Mouse (Mus musculus) heart, adult 2 months (tissue): ENCODE measurements around the gene Togaram1. TPM values are rescaled to one million over a fixed set of nuclear protein-coding genes. Genes with fewer than 3 reads are reported as not detected.
A peak's percentile ranks its signal among the peaks of the same experiment; 100 is the strongest.

Source experiments
- DNase-seq, 2 experiments: peaks; one replicate each; pipeline ENCODE4 v3.0.0; 2021
- H3K27ac ChIP-seq: fragments of 200-600 bp; 2 replicates; pipeline ENCODE4 v1.8.1; 2022
- H3K27me3 ChIP-seq: fragments of 200-500 bp; 2 replicates; pipeline ENCODE4 v1.6.1; 2012; ENCODE audit warnings: mild to moderate bottlenecking, low read length, inconsistent platforms, mixed read lengths; ENCODE audit not compliant: control insufficient read depth, insufficient read depth
- H3K36me3 ChIP-seq: fragments of 200-500 bp; 2 replicates; pipeline ENCODE4 v1.6.1; 2012; ENCODE audit warnings: low read length, inconsistent platforms; ENCODE audit not compliant: control insufficient read depth, insufficient read depth
- H3K4me1 ChIP-seq: fragments of 200-500 bp; 2 replicates; pipeline ENCODE4 v1.6.1; 2011; ENCODE audit warnings: low read length; ENCODE audit not compliant: control insufficient read depth, insufficient read depth
- H3K4me3 ChIP-seq: fragments of 200-600 bp; 2 replicates; pipeline ENCODE4 v1.8.1; 2022
- H3K79me2 ChIP-seq: fragments of 200-500 bp; replicated peaks from 2 replicates; pipeline ENCODE4 v1.6.1; 2012; ENCODE audit warnings: mild to moderate bottlenecking, inconsistent platforms, low read length, moderate library complexity, mixed read lengths; ENCODE audit not compliant: control insufficient read depth, insufficient read depth
- H3K9ac ChIP-seq: fragments of 200-500 bp; 2 replicates; pipeline ENCODE4 v1.6.1; 2012; ENCODE audit warnings: low read depth, mild to moderate bottlenecking, control low read depth, inconsistent platforms, low read length, mixed read lengths
- CTCF ChIP-seq: fragments of 200-600 bp; IDR thresholded peaks from 2 replicates; pipeline ENCODE4 v1.8.1; 2022; ENCODE audit warnings: antibody characterized with exemption, mild to moderate bottlenecking, moderate library complexity
- EP300 ChIP-seq: fragments of 200-500 bp; IDR thresholded peaks from 2 replicates; pipeline ENCODE4 v1.6.1; 2011; ENCODE audit warnings: low read depth, low read length, control low read depth; ENCODE audit not compliant: insufficient read depth
- POLR2A ChIP-seq: fragments of 200-500 bp; IDR thresholded peaks from 2 replicates; pipeline ENCODE4 v1.6.1; 2011; ENCODE audit warnings: mild to moderate bottlenecking, low read depth, low read length, control low read depth; ENCODE audit not compliant: insufficient read depth
- WGBS: fragments of 180-500 bp; shearing (Covaris S2); methylation state at CpG from one replicate; pipeline ENCODE4 v1.1.7; 2018; 5-methylcytosine and 5-hydroxymethylcytosine counted together
- intact Hi-C: fragments of 180-260 bp; cut with DNase I; formaldehyde crosslinking; loops from one replicate; pipeline ENCODE4 v1.15.1; 2025
- polyA plus RNA-seq: library from polyadenylated mRNA; depleted of rRNA; stranded (reverse); fragments of >200 nt; gene quantifications from 2 replicates; pipeline ENCODE4 v1.2.3, GENCODE M21; 2012
- total RNA-seq, 2 experiments: library from RNA; stranded (reverse); gene quantifications; 2 replicates each; pipeline ENCODE4 v1.2.3; 2021

Togaram1 gene
- total and polyA plus RNA-seq, 3 experiments = 2.6 to 10.0 (median 9.7) TPM

- Histone ChIP-seq H3K9ac (peak overlapping the region; percentile 86), H3K36me3 (peaks cover 24% of the 10 kb centered on the region), H3K4me1 (peaks cover 6% of the 10 kb centered on the region), H3K27ac (peak overlapping the region; percentile 64), H3K27me3 (no peaks in the 10 kb centered on the region), H3K79me2 (peaks cover 2% of the 10 kb centered on the region; the same call in 1 of the 2 replicates), H3K4me3 (peak overlapping the region; percentile 88)
- intact Hi-C loops = loop anchor here (2.0 to 5.0 kb wide), 2 partner anchors 71 to 109 kb away; partner anchors contain the start of genes Fancm, Fkbp3 and Prpf39
- under 1% methylated on average over 44 of the region's 44 CpGs for WGBS
- DNase-seq = peak; percentile 61 to 66
- no peak for TF ChIP-seq EP300
- TF ChIP-seq POLR2A = no peak
- no peak for TF ChIP-seq CTCF
These were observed 562 bp downstream of the Togaram1 start for GRCm38 (mm10) chr12:64966101-64966631.

GRCm38 (mm10) chr12:64966652-64967435, 1.2 kb downstream of the Togaram1 start:
- 3% methylated on average over 19 of the region's 19 CpGs for WGBS
- no peak for DNase-seq
- intact Hi-C loops = loop anchor here (2.0 to 5.0 kb wide), 2 partner anchors 70 to 108 kb away; partner anchors contain the start of genes Fancm, Fkbp3 and Prpf39
- Histone ChIP-seq H3K4me1 (peaks cover 6% of the 10 kb centered on the region), H3K27me3 (no peaks in the 10 kb centered on the region), H3K4me3 (peak overlapping the region; percentile 88), H3K27ac (peak overlapping the region; percentile 64), H3K9ac (peak overlapping the region; percentile 86), H3K79me2 (peaks cover 2% of the 10 kb centered on the region; the same call in 1 of the 2 replicates), H3K36me3 (peaks cover 25% of the 10 kb centered on the region)
- TF ChIP-seq CTCF = 0 out of 2 replicates have a peak, but pooled peaks have one; percentile 7
- TF ChIP-seq POLR2A = no peak

- under 1% methylated on average over 9 of the region's 9 CpGs for WGBS
- Histone ChIP-seq H3K4me1 (peaks cover 9% of the 10 kb centered on the region), H3K79me2 (peaks cover 4% of the 10 kb centered on the region; the same call in 1 of the 2 replicates), H3K27me3 (no peaks in the 10 kb centered on the region), H3K27ac (peak overlapping the region; percentile 27; the same call in 1 of the 2 replicates), H3K36me3 (peaks cover 30% of the 10 kb centered on the region), H3K4me3 (peak overlapping the region; percentile 88), H3K9ac (peak overlapping the region; percentile 24)
- peak; percentile 16 to 27 for DNase-seq
- TF ChIP-seq POLR2A (no peak), CTCF (no peak), EP300 (no peak)
- intact Hi-C loops = loop anchor here (2.0 to 5.0 kb wide), 2 partner anchors 70 to 107 kb away; partner anchors contain the start of genes Fancm, Fkbp3 and Prpf39
These were observed 1.9 kb downstream of the Togaram1 start for GRCm38 (mm10) chr12:64967470-64967869.

GRCm38 (mm10) chr12:64968067-64968466, 2.5 kb downstream of the Togaram1 start:
- Histone ChIP-seq H3K4me1 (peaks cover 9% of the 10 kb centered on the region), H3K27ac (no peak overlapping the region; the same call in 1 of the 2 replicates), H3K79me2 (peaks cover 4% of the 10 kb centered on the region; the same call in 1 of the 2 replicates), H3K27me3 (no peaks in the 10 kb centered on the region), H3K9ac (peak overlapping the region; percentile 44; the same call in 1 of the 2 replicates), H3K4me3 (peak overlapping the region; percentile 88), H3K36me3 (peaks cover 30% of the 10 kb centered on the region)
- 1% methylated on average over 2 of the region's 2 CpGs for WGBS
- DNase-seq = no peak
- intact Hi-C loops = loop anchor here (5.0 kb wide), 1 partner anchor 69 kb away; the partner anchor contains the start of gene Prpf39
- TF ChIP-seq POLR2A (no peak), EP300 (no peak), CTCF (no peak)

- Histone ChIP-seq H3K27me3 (no peaks in the 10 kb centered on the region), H3K9ac (no peak overlapping the region), H3K27ac (no peak overlapping the region), H3K36me3 (peaks cover 22% of the 10 kb centered on the region), H3K4me3 (no peak overlapping the region), H3K4me1 (peaks cover 5% of the 10 kb centered on the region), H3K79me2 (peaks cover 6% of the 10 kb centered on the region)
- DNase-seq = no peak
- TF ChIP-seq EP300 (no peak), CTCF (no peak), POLR2A (no peak)
- intact Hi-C loops = no loop called here
These were observed 5.8 kb downstream of the Togaram1 start for GRCm38 (mm10) chr12:64971399-64971798.

GRCm38 (mm10) chr12:64972063-64972462, 6.5 kb downstream of the Togaram1 start:
- WGBS = 46% methylated on average over 6 of the region's 6 CpGs
- no peak for DNase-seq
- Histone ChIP-seq H3K27ac (no peak overlapping the region), H3K36me3 (peaks cover 26% of the 10 kb centered on the region), H3K9ac (no peak overlapping the region), H3K79me2 (peaks cover 6% of the 10 kb centered on the region), H3K27me3 (no peaks in the 10 kb centered on the region), H3K4me3 (no peak overlapping the region), H3K4me1 (peaks cover 5% of the 10 kb centered on the region)
- no peak for TF ChIP-seq EP300
- TF ChIP-seq CTCF = no peak
- TF ChIP-seq POLR2A = no peak
- intact Hi-C loops = no loop called here
